Mouse (Mus musculus): Measurements from ENCODE around the gene Mrps12. TPM values are rescaled to one million over a fixed set of nuclear protein-coding genes. Genes with fewer than 3 reads are reported as not detected.

Gene Mrps12
- 56.6 and 58.3 TPM in 2 replicates for polyA plus RNA-seq (2012; rRNA removed)

- peak; percentile 96 for DNase-seq (ENCODE audit: low read depth)
These were observed at the start of gene Mrps12, which contains the start of gene Sars2 for GRCm38 (mm10) chr7:28741709-28742438. Gene Mrps12, minus strand, starts transcription at chr7:28741820. Gene Sars2, plus strand, starts transcription at chr7:28741992.

GRCm38 (mm10) chr7:28790066-28790806 lies 48.6 kb upstream of the Mrps12 start:
- no peak for DNase-seq (ENCODE audit: low read depth)

- DNase-seq (ENCODE audit: low read depth), result no peak
These were observed 47.6 kb upstream of the Mrps12 start for GRCm38 (mm10) chr7:28789235-28789634.

GRCm38 (mm10) chr7:28788307-28789195 lies 46.9 kb upstream of the Mrps12 start, which contains the start of gene Rinl:
Gene Rinl, plus strand, starts transcription at chr7:28788969.
- DNase-seq (ENCODE audit: low read depth), result no peak

- DNase-seq (ENCODE audit: low read depth), result no peak
These were observed 46.3 kb upstream of the Mrps12 start for GRCm38 (mm10) chr7:28787884-28788283.

GRCm38 (mm10) chr7:28785161-28785560 lies 43.5 kb upstream of the Mrps12 start:
- no peak for DNase-seq (ENCODE audit: low read depth)

- no peak for DNase-seq (ENCODE audit: low read depth)
These were observed 39.6 kb upstream of the Mrps12 start for GRCm38 (mm10) chr7:28781261-28781663.

GRCm38 (mm10) chr7:28780857-28781256 lies 39.2 kb upstream of the Mrps12 start:
- no peak for DNase-seq (ENCODE audit: low read depth)

GRCm38 (mm10) chr7:28780067-28780658 lies 38.5 kb upstream of the Mrps12 start:
- no peak for DNase-seq (ENCODE audit: low read depth)

- no peak for DNase-seq (ENCODE audit: low read depth)
These were observed 37.2 kb upstream of the Mrps12 start for GRCm38 (mm10) chr7:28778825-28779224.

- DNase-seq (ENCODE audit: low read depth), result no peak
These were observed 33.5 kb upstream of the Mrps12 start for GRCm38 (mm10) chr7:28775129-28775528.

- DNase-seq (ENCODE audit: low read depth), result no peak
These were observed 32.5 kb upstream of the Mrps12 start for GRCm38 (mm10) chr7:28774164-28774563.

GRCm38 (mm10) chr7:28773163-28773562 lies 31.5 kb upstream of the Mrps12 start:
- no peak for DNase-seq (ENCODE audit: low read depth)

GRCm38 (mm10) chr7:28771867-28772266 lies 30.2 kb upstream of the Mrps12 start:
- no peak for DNase-seq (ENCODE audit: low read depth)

- DNase-seq (ENCODE audit: low read depth), result no peak
These were observed 28.7 kb upstream of the Mrps12 start for GRCm38 (mm10) chr7:28770309-28770708.

- DNase-seq (ENCODE audit: low read depth), result no peak
These were observed 27.9 kb upstream of the Mrps12 start for GRCm38 (mm10) chr7:28769414-28769958.

GRCm38 (mm10) chr7:28767462-28767965 lies 25.9 kb upstream of the Mrps12 start, which contains the start of gene Nfkbib:
Gene Nfkbib, minus strand, starts transcription at chr7:28767512.
- no peak for DNase-seq (ENCODE audit: low read depth)

- DNase-seq (ENCODE audit: low read depth), result no peak
These were observed 25.3 kb upstream of the Mrps12 start for GRCm38 (mm10) chr7:28766910-28767309.

GRCm38 (mm10) chr7:28766173-28766879 lies 24.7 kb upstream of the Mrps12 start, which contains the start of gene Sirt2:
Gene Sirt2, plus strand, starts transcription at chr7:28766735.
- DNase-seq (ENCODE audit: low read depth), result peak; percentile 98

GRCm38 (mm10) chr7:28765211-28765610 lies 23.6 kb upstream of the Mrps12 start:
- no peak for DNase-seq (ENCODE audit: low read depth)

Measured in gonadal fat pad, adult 2 months (tissue).